In the genomic region with DNA sequence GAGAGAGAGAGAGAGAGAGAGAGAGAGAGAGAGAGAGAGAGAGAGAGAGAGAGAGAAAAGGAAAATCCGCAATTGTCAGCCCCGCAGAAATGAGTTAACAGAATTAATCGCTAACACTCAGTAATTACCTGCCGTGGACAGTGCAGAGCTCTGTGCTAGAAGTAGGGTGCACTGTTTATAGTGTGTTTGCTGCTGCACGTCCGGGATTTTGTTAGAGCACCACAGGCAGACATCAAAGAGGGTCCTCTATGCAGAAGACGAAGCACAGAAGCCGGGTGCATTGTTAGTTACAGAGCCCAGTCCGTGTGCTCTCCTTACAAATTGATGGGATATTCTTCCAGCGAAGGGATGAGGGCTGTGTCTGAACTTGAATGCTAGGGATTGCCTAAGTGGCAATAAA, we compare ENCODE assay signal across 25 mouse cellular contexts.
DNase-seq lines count a peak whose midpoint lies in the region; ATAC-seq and TF ChIP-seq lines count a peak whose summit lies in the region.
"Had no signal": no experiment of that assay in that cellular context is flagged by ENCODE, and none has a peak within 500 bp of the region (broad histone marks: within the 10 kb centered on the region; RNA-seq: fewer than 3 reads in every experiment).

No protein-coding gene starts in this region.

- DNase-seq in hindbrain, embryonic 11.5 days (ENCODE audit: low spot score): peak; percentile 23
- peak; percentile 56 for DNase-seq in brain, embryonic 14.5 days (ENCODE audit: low read depth)
- no peak for DNase-seq in forebrain, embryonic 11.5 days (ENCODE audit: low spot score)
- DNase-seq in forebrain, postnatal 0 days: peak; percentile 7
- no peak for DNase-seq in right cerebral cortex, postnatal 36 days (ENCODE audit: low spot score in 2 of 2)
- no peak for DNase-seq in urinary bladder, postnatal 25 days (ENCODE audit: low spot score)
- DNase-seq: adrenal gland, postnatal 10 days; B cell, adult 2 months; cerebellum, adult 8-10 months; cerebellum, postnatal 36 days; heart, postnatal 4 days; kidney, adult 2 months; liver, embryonic 13.5 days; lung, adult 2 months; lung, postnatal 14 days; right cerebral cortex, postnatal 4 days; thymus, adult 18-20 months; thymus, postnatal 36 days had no signal

- H3K9ac ChIP-seq in hindbrain, embryonic 11.5 days (ENCODE audit: low read depth, low read length): no peak overlapping the region
- no peak overlapping the region for H3K9ac ChIP-seq in hindbrain, embryonic 13.5 days
- H3K9ac ChIP-seq in forebrain, embryonic 11.5 days (ENCODE audit: low read length): no peak overlapping the region
- H3K9ac ChIP-seq in forebrain, postnatal 0 days: no peak overlapping the region
- H3K9ac ChIP-seq: liver, embryonic 13.5 days; neural tube, embryonic 13.5 days had no signal

- ATAC-seq in hindbrain, embryonic 11.5 days (ENCODE audit: low FRiP score): peak; percentile 69
- ATAC-seq in hindbrain, embryonic 13.5 days (ENCODE audit: low FRiP score): no peak
- ATAC-seq in forebrain, embryonic 11.5 days (replicated peaks; ENCODE audit: low FRiP score): 0 out of 2 replicates have a peak, but pooled peaks have one; percentile 42
- ATAC-seq in forebrain, postnatal 0 days: peak; percentile 64

- TF ChIP-seq CTCF in brain, embryonic 14.5 days (IDR thresholded peaks at IDR 0.05; ENCODE audit: borderline replicate concordance, extremely low read depth, insufficient read depth, insufficient read length): no peak
- TF ChIP-seq CTCF in forebrain, postnatal 0 days (IDR thresholded peaks at IDR 0.05; ENCODE audit: low read depth): no peak

- no peak for TF ChIP-seq POLR2A in brain, embryonic 14.5 days (IDR thresholded peaks at IDR 0.05; ENCODE audit: borderline replicate concordance, extremely low read depth, insufficient read depth, insufficient read length, poor library complexity, severe bottlenecking)

- 54% methylated on average over 10 of the region's 10 CpGs for WGBS in hindbrain, embryonic 11.5 days
- WGBS in hindbrain, embryonic 13.5 days: 40% methylated on average over 10 of the region's 10 CpGs
- WGBS in forebrain, embryonic 11.5 days: 61% methylated on average over 10 of the region's 10 CpGs
- WGBS in forebrain, postnatal 0 days: 26% methylated on average over 10 of the region's 10 CpGs

- 0 out of 2 replicates have a peak overlapping the region, but pooled peaks have one; percentile 30 for H3K27ac ChIP-seq in hindbrain, embryonic 11.5 days (ENCODE audit: low read depth, low read length)
- no peak overlapping the region for H3K27ac ChIP-seq in hindbrain, embryonic 13.5 days
- no peak overlapping the region for H3K27ac ChIP-seq in forebrain, embryonic 11.5 days (ENCODE audit: low read depth, low read length)
- H3K27ac ChIP-seq in forebrain, postnatal 0 days (ENCODE audit: low read depth, low read length): peak overlapping the region; percentile 62
- H3K27ac ChIP-seq: heart, embryonic 10.5 days; kidney, postnatal 0 days; left cerebral cortex, adult 2 months; liver, embryonic 13.5 days; neural tube, embryonic 13.5 days had no signal

- no peaks in the 10 kb centered on the region for H3K4me1 ChIP-seq in hindbrain, embryonic 11.5 days (replicated peaks; ENCODE audit: control insufficient read depth, insufficient read depth, low read length)
- H3K4me1 ChIP-seq in hindbrain, embryonic 13.5 days (replicated peaks): peaks cover 24% of the 10 kb centered on the region; the same call in 1 of the 2 replicates
- peaks cover 4% of the 10 kb centered on the region; the same call in 1 of the 2 replicates for H3K4me1 ChIP-seq in forebrain, embryonic 11.5 days (replicated peaks; ENCODE audit: control insufficient read depth, insufficient read depth, low read length)
- H3K4me1 ChIP-seq in forebrain, postnatal 0 days (ENCODE audit: insufficient read depth): no peaks in the 10 kb centered on the region
- H3K4me1 ChIP-seq: heart, embryonic 10.5 days; liver, embryonic 13.5 days had no signal

- H3K27me3 ChIP-seq in hindbrain, embryonic 11.5 days (ENCODE audit: control insufficient read depth, insufficient read depth, low read length): no peaks in the 10 kb centered on the region
- H3K27me3 ChIP-seq in hindbrain, embryonic 13.5 days: no peaks in the 10 kb centered on the region
- no peaks in the 10 kb centered on the region for H3K27me3 ChIP-seq in forebrain, embryonic 11.5 days (ENCODE audit: control insufficient read depth, insufficient read depth, low read length)
- H3K27me3 ChIP-seq in forebrain, postnatal 0 days (ENCODE audit: insufficient read depth, low read length): no peaks in the 10 kb centered on the region
- H3K27me3 ChIP-seq: CH12.LX; liver, embryonic 13.5 days had no signal

- H3K9me3 ChIP-seq in hindbrain, embryonic 11.5 days (ENCODE audit: control insufficient read depth, low read length): no peaks in the 10 kb centered on the region
- H3K9me3 ChIP-seq in hindbrain, embryonic 13.5 days: no peaks in the 10 kb centered on the region
- H3K9me3 ChIP-seq in forebrain, embryonic 11.5 days (ENCODE audit: control insufficient read depth, low read length): no peaks in the 10 kb centered on the region
- no peaks in the 10 kb centered on the region for H3K9me3 ChIP-seq in forebrain, postnatal 0 days (ENCODE audit: low read length)
- H3K9me3 ChIP-seq: G1E; heart, embryonic 10.5 days; liver, embryonic 13.5 days; neural tube, embryonic 13.5 days had no signal

- H3K36me3 ChIP-seq in hindbrain, embryonic 11.5 days (ENCODE audit: control insufficient read depth, insufficient read depth, low read length): no peaks in the 10 kb centered on the region
- no peaks in the 10 kb centered on the region for H3K36me3 ChIP-seq in hindbrain, embryonic 13.5 days
- no peaks in the 10 kb centered on the region for H3K36me3 ChIP-seq in forebrain, embryonic 11.5 days (ENCODE audit: control insufficient read depth, insufficient read depth, low read length)
- no peaks in the 10 kb centered on the region for H3K36me3 ChIP-seq in forebrain, postnatal 0 days (ENCODE audit: insufficient read depth)
- H3K36me3 ChIP-seq: G1E; heart, embryonic 10.5 days; liver, embryonic 13.5 days; neural tube, embryonic 13.5 days had no signal

- H3K4me2 ChIP-seq in hindbrain, embryonic 11.5 days (replicated peaks; ENCODE audit: low read depth, low read length): no peak overlapping the region
- H3K4me2 ChIP-seq in hindbrain, embryonic 13.5 days: no peak overlapping the region
- H3K4me2 ChIP-seq in forebrain, embryonic 11.5 days (ENCODE audit: low read depth, low read length, severe bottlenecking): no peak overlapping the region
- no peak overlapping the region for H3K4me2 ChIP-seq in forebrain, postnatal 0 days (ENCODE audit: low read depth)
- H3K4me2 ChIP-seq: liver, embryonic 13.5 days had no signal

- no peak overlapping the region for H3K4me3 ChIP-seq in hindbrain, embryonic 11.5 days (ENCODE audit: low read depth, low read length)
- no peak overlapping the region for H3K4me3 ChIP-seq in hindbrain, embryonic 13.5 days
- H3K4me3 ChIP-seq in forebrain, embryonic 11.5 days (ENCODE audit: low read depth, low read length): no peak overlapping the region
- no peak overlapping the region for H3K4me3 ChIP-seq in forebrain, postnatal 0 days (ENCODE audit: low read depth, low read length)
- H3K4me3 ChIP-seq: heart, embryonic 10.5 days; left cerebral cortex, adult 2 months; liver, embryonic 13.5 days; neural tube, embryonic 13.5 days had no signal

Comparison
In these comparisons a context has a peak if more than half of its experiments do, and no peak if none do; other contexts are left out.
1. DNase-seq: peak in hindbrain, embryonic 11.5 days (single experiment), brain, embryonic 14.5 days (single experiment) and forebrain, postnatal 0 days (single experiment); none in forebrain, embryonic 11.5 days (single experiment), right cerebral cortex, postnatal 36 days (0 of 2) and urinary bladder, postnatal 25 days (single experiment).
2. H3K27ac ChIP-seq: peak in hindbrain, embryonic 11.5 days (single experiment) and forebrain, postnatal 0 days (single experiment); none in hindbrain, embryonic 13.5 days (single experiment) and forebrain, embryonic 11.5 days (single experiment).